ENCODE assay signal across 25 mouse cellular contexts in genomic region chr5:104330088-104330487, GRCm38 (mm10). TPM values are rescaled to one million over a fixed set of nuclear protein-coding genes. Genes with fewer than 3 reads are reported as not detected.
"Had no signal": no experiment of that assay in that cellular context is flagged by ENCODE, and none has a peak within 500 bp of the region (broad histone marks: within the 10 kb centered on the region; RNA-seq: fewer than 3 reads in every experiment).

No protein-coding gene starts in this region.

- H3K36me3 ChIP-seq: liver, embryonic 13.5 days; liver, embryonic 15.5 days; lung, embryonic 15.5 days; neural tube, embryonic 12.5 days had no signal

- H3K4me3 ChIP-seq: liver, embryonic 13.5 days; liver, embryonic 15.5 days; lung, embryonic 15.5 days; megakaryocyte, embryonic 14.5 days; neural tube, embryonic 12.5 days had no signal

- H3K9ac ChIP-seq: liver, embryonic 13.5 days; liver, embryonic 15.5 days; liver, postnatal 0 days; lung, embryonic 15.5 days; neural tube, embryonic 12.5 days had no signal

- H3K4me2 ChIP-seq: liver, embryonic 13.5 days; liver, embryonic 15.5 days; lung, embryonic 15.5 days; neural tube, embryonic 12.5 days had no signal

- ATAC-seq: liver, postnatal 0 days; lung, postnatal 0 days had no signal

- DNase-seq: liver, embryonic 13.5 days; liver, postnatal 0 days; lung, adult 2 months; lung, postnatal 14 days; lung, postnatal 36 days; midbrain, embryonic 14.5 days; retina, postnatal 1 day; right cerebral cortex, postnatal 25 days; right cerebral cortex, postnatal 4 days; spleen, adult 18-20 months; thymus, adult 18-20 months; thymus, postnatal 14 days; thymus, postnatal 36 days had no signal

- H3K4me1 ChIP-seq: liver, embryonic 13.5 days; liver, embryonic 15.5 days; megakaryocyte, embryonic 14.5 days; neural tube, embryonic 12.5 days had no signal

- H3K27me3 ChIP-seq: liver, embryonic 13.5 days; liver, embryonic 15.5 days; lung, embryonic 15.5 days; megakaryocyte, embryonic 14.5 days had no signal

- H3K9me3 ChIP-seq: liver, embryonic 13.5 days; liver, embryonic 15.5 days; lung, embryonic 15.5 days; megakaryocyte, embryonic 14.5 days; neural tube, embryonic 12.5 days had no signal

- H3K27ac ChIP-seq: liver, embryonic 13.5 days; liver, embryonic 15.5 days; lung, embryonic 15.5 days; macrophage; neural tube, embryonic 12.5 days had no signal

RNA-seq across cellular contexts. Expression of gene Mepe, which starts 5.0 kb away (rescaled TPM):
- polyA plus RNA-seq: liver, embryonic 13.5 days; liver, embryonic 15.5 days; liver, postnatal 0 days; lung, adult 2 months; lung, embryonic 15.5 days; lung, postnatal 0 days; macrophage; midbrain, embryonic 14.5 days; midbrain, postnatal 0 days; neural tube, embryonic 12.5 days; neural tube, embryonic 14.5 days; small intestine, adult 2 months; stomach, embryonic 14.5 days; stomach, embryonic 16.5 days; thymus, postnatal 0 days had no signal

RNA-seq across cellular contexts. Expression of gene Ibsp, which starts 31.1 kb away (rescaled TPM):
- polyA plus RNA-seq: liver, embryonic 13.5 days; liver, embryonic 15.5 days; liver, postnatal 0 days; lung, adult 2 months; macrophage; midbrain, embryonic 14.5 days; neural tube, embryonic 12.5 days; small intestine, adult 2 months had no signal
